Mouse (Mus musculus) stomach, embryonic 14.5 days (tissue): ENCODE results near the gene Rad51. TPM values are rescaled to one million over a fixed set of nuclear protein-coding genes. Genes with fewer than 3 reads are reported as not detected.

Experiments used
- ATAC-seq: fragments of 200-750 bp; cut with Nextera tagmentation; 2 replicates; pipeline ENCODE4 v1.8.0; 2017; ENCODE audit warnings: low read depth, moderate TSS enrichment; ENCODE audit not compliant: insufficient number of reproducible peaks, insufficient read depth, low FRiP score
- H3K27ac ChIP-seq: fragments of 300-500 bp; sonication (generic); 2 replicates; pipeline ENCODE4 v1.5.1; 2014; ENCODE audit warnings: mild to moderate bottlenecking, low read length, moderate library complexity, mixed read lengths
- H3K27me3 ChIP-seq: fragments of 300-500 bp; sonication (generic); 2 replicates; pipeline ENCODE4 v1.6.1; 2014; ENCODE audit warnings: low read length, control low read depth, mixed read lengths; ENCODE audit not compliant: control insufficient read depth, insufficient read depth
- H3K36me3 ChIP-seq: fragments of 300-500 bp; sonication (generic); 2 replicates; pipeline ENCODE4 v1.6.1; 2014; ENCODE audit warnings: mild to moderate bottlenecking, control low read depth, low read length, moderate library complexity, mixed read lengths; ENCODE audit not compliant: control insufficient read depth, insufficient read depth
- H3K4me1 ChIP-seq: fragments of 300-500 bp; sonication (generic); 2 replicates; pipeline ENCODE4 v1.6.1; 2014; ENCODE audit warnings: low read length, control low read depth, mixed read lengths; ENCODE audit not compliant: control insufficient read depth, insufficient read depth
- H3K4me2 ChIP-seq: fragments of 300-500 bp; sonication (generic); replicated peaks from 2 replicates; pipeline ENCODE4 v1.6.1; 2014; ENCODE audit warnings: low read depth, low read length, control low read depth
- H3K4me3 ChIP-seq: fragments of 300-500 bp; sonication (generic); 2 replicates; pipeline ENCODE4 v1.5.1; 2014; ENCODE audit warnings: low read depth, low read length, control low read depth
- H3K9ac ChIP-seq: fragments of 300-500 bp; sonication (generic); replicated peaks from 2 replicates; pipeline ENCODE4 v1.6.1; 2014; ENCODE audit warnings: low read depth, mild to moderate bottlenecking, control low read depth, low read length, moderate library complexity, mixed read lengths
- H3K9me3 ChIP-seq: fragments of 300-500 bp; sonication (generic); 2 replicates; pipeline ENCODE4 v1.6.1; 2016; ENCODE audit warnings: low read depth, low read length, control low read depth; ENCODE audit not compliant: control insufficient read depth
- WGBS: fragments of 180-500 bp; shearing (Covaris S2); extraction: QIAGEN DNeasy Blood & Tissue Kit; methylation state at CpG from one replicate; pipeline ENCODE4 v1.1.7; 2014; 5-methylcytosine and 5-hydroxymethylcytosine counted together
- polyA plus RNA-seq: library from polyadenylated mRNA; unstranded; fragments of >200 nt; fragmentation: Nextera tagmentation; extraction: Ambion mirVana; gene quantifications from 2 replicates; pipeline ENCODE4 v1.2.1, GENCODE M21; 2014

Gene Rad51
- polyA plus RNA-seq, 1 experiment from 2014 or later = 43.9 TPM

- Histone ChIP-seq H3K4me3 (no peak overlapping the region), H3K4me1 (no peaks in the 10 kb centered on the region), H3K4me2 (no peak overlapping the region), H3K9ac (no peak overlapping the region), H3K36me3 (peaks cover 49% of the 10 kb centered on the region), H3K27ac (no peak overlapping the region), H3K27me3 (no peaks in the 10 kb centered on the region), H3K9me3 (no peaks in the 10 kb centered on the region)
- WGBS = 81% methylated on average over 5 of the region's 5 CpGs
- ATAC-seq = no peak
Measured at GRCm38 (mm10) chr2:119136346-119136898, 23.8 kb downstream of the Rad51 start.

- Histone ChIP-seq H3K4me1 (no peaks in the 10 kb centered on the region), H3K9me3 (peaks cover 4% of the 10 kb centered on the region; the same call in 1 of the 2 replicates), H3K4me3 (no peak overlapping the region), H3K36me3 (peaks cover 57% of the 10 kb centered on the region), H3K4me2 (no peak overlapping the region), H3K9ac (no peak overlapping the region), H3K27me3 (no peaks in the 10 kb centered on the region), H3K27ac (no peak overlapping the region)
- ATAC-seq = no peak
- 89% methylated on average over 2 of the region's 2 CpGs for WGBS
Measured at GRCm38 (mm10) chr2:119145199-119145598, 32.6 kb downstream of the Rad51 start.

- WGBS = 86% methylated on average over 6 of the region's 6 CpGs
- H3K27me3 ChIP-seq = no peaks in the 10 kb centered on the region
Measured at GRCm38 (mm10) chr2:119146435-119146834, 33.8 kb downstream of the Rad51 start.

GRCm38 (mm10) chr2:119147160-119147678, 34.6 kb downstream of the Rad51 start:
- no peaks in the 10 kb centered on the region for H3K4me1 ChIP-seq
- no peak overlapping the region for H3K4me3 ChIP-seq
- ATAC-seq = no peak
- no peak overlapping the region for H3K27ac ChIP-seq
- H3K9ac ChIP-seq = no peak overlapping the region
- 84% methylated on average over 22 of the region's 22 CpGs for WGBS
- H3K27me3 ChIP-seq = no peaks in the 10 kb centered on the region
- H3K9me3 ChIP-seq = peaks cover 4% of the 10 kb centered on the region; the same call in 1 of the 2 replicates
- H3K4me2 ChIP-seq = no peak overlapping the region
- peaks cover 63% of the 10 kb centered on the region for H3K36me3 ChIP-seq

More at GRCm38 (mm10) chr2:119146435-119146834, 33.8 kb downstream of the Rad51 start:
- H3K27ac ChIP-seq = no peak overlapping the region
- no peak overlapping the region for H3K4me2 ChIP-seq
- no peak overlapping the region for H3K9ac ChIP-seq
- H3K36me3 ChIP-seq = peaks cover 63% of the 10 kb centered on the region
- H3K9me3 ChIP-seq = peaks cover 4% of the 10 kb centered on the region; the same call in 1 of the 2 replicates
- no peak overlapping the region for H3K4me3 ChIP-seq
- H3K4me1 ChIP-seq = no peaks in the 10 kb centered on the region
- no peak for ATAC-seq

GRCm38 (mm10) chr2:119147775-119148174, 35.2 kb downstream of the Rad51 start:
- Histone ChIP-seq H3K36me3 (peaks cover 61% of the 10 kb centered on the region), H3K4me3 (no peak overlapping the region), H3K9me3 (peaks cover 4% of the 10 kb centered on the region; the same call in 1 of the 2 replicates), H3K4me1 (no peaks in the 10 kb centered on the region), H3K9ac (no peak overlapping the region), H3K27me3 (no peaks in the 10 kb centered on the region), H3K27ac (no peak overlapping the region), H3K4me2 (no peak overlapping the region)
- 90% methylated on average over 8 of the region's 8 CpGs for WGBS
- ATAC-seq = no peak

GRCm38 (mm10) chr2:119152255-119152654, 39.7 kb downstream of the Rad51 start:
- Histone ChIP-seq H3K36me3 (peaks cover 47% of the 10 kb centered on the region), H3K4me1 (peaks cover 9% of the 10 kb centered on the region), H3K27me3 (no peaks in the 10 kb centered on the region), H3K9ac (no peak overlapping the region), H3K27ac (no peak overlapping the region), H3K9me3 (no peaks in the 10 kb centered on the region), H3K4me3 (no peak overlapping the region), H3K4me2 (no peak overlapping the region)
- no peak for ATAC-seq
- WGBS = 85% methylated on average over 6 of the region's 6 CpGs

- Histone ChIP-seq H3K27ac (no peak overlapping the region), H3K27me3 (no peaks in the 10 kb centered on the region), H3K4me2 (no peak overlapping the region), H3K4me3 (no peak overlapping the region), H3K4me1 (peaks cover 9% of the 10 kb centered on the region), H3K9me3 (no peaks in the 10 kb centered on the region), H3K9ac (no peak overlapping the region), H3K36me3 (peaks cover 36% of the 10 kb centered on the region)
- 80% methylated on average over 2 of the region's 2 CpGs for WGBS
- no peak for ATAC-seq
Measured at GRCm38 (mm10) chr2:119154683-119155082, 42.1 kb downstream of the Rad51 start.

- Histone ChIP-seq H3K4me1 (peaks cover 9% of the 10 kb centered on the region), H3K27ac (no peak overlapping the region), H3K4me2 (peak overlapping the region; percentile 97; the same call in 1 of the 2 replicates), H3K9me3 (no peaks in the 10 kb centered on the region), H3K9ac (peak overlapping the region; percentile 71; the same call in 1 of the 2 replicates), H3K27me3 (no peaks in the 10 kb centered on the region), H3K36me3 (peaks cover 29% of the 10 kb centered on the region), H3K4me3 (peak overlapping the region; percentile 81; the same call in 1 of the 2 replicates)
- 69% methylated on average over 9 of the region's 9 CpGs for WGBS
- ATAC-seq = no peak; the same call in 1 of the 2 replicates
Measured at GRCm38 (mm10) chr2:119155388-119155787, 42.8 kb downstream of the Rad51 start.
